ENCODE assay signal across 8 mouse cellular contexts in the genomic region with DNA sequence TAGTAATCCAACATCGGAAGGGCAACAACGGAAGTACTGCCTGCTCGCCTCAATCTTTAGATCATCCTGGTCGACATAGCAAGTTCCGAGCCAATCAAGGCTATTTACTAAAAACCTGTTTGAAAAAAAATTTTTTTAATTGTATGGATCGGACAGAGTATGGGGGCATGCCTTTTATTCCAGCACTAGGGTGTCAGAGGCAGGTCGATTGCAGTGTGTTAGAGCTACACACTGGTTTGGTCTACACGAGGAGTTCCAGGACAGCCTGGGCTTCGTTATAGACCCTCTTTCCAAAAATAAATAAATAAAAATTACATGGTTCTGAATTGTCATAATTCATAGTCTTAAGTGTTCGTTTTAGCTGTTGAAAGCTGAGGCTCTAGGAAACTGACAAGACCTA. TPM values are rescaled to one million over a fixed set of nuclear protein-coding genes. Genes with fewer than 3 reads are reported as not detected.
DNase-seq lines count a peak whose midpoint lies in the region; ATAC-seq and TF ChIP-seq lines count a peak whose summit lies in the region.

No protein-coding gene starts in this region.

- H3K9ac ChIP-seq in heart, postnatal 0 days (replicated peaks; ENCODE audit: low read depth, low read length), result peak overlapping the region; percentile 93
- H3K9ac ChIP-seq in MEL (ENCODE audit: control insufficient read depth, low read depth, low read length, poor library complexity, severe bottlenecking), result peak overlapping the region; percentile 76
- H3K9ac ChIP-seq in forebrain, postnatal 0 days, result peak overlapping the region; percentile 70

- H3K9me3 ChIP-seq in heart, postnatal 0 days (replicated peaks; ENCODE audit: control insufficient read depth, low read length), result no peaks in the 10 kb centered on the region
- H3K9me3 ChIP-seq in MEL (replicated peaks; ENCODE audit: insufficient read depth, low read length), result no peaks in the 10 kb centered on the region
- H3K9me3 ChIP-seq in forebrain, postnatal 0 days (ENCODE audit: low read length), result no peaks in the 10 kb centered on the region
- no peaks in the 10 kb centered on the region for H3K9me3 ChIP-seq in midbrain, embryonic 10.5 days (replicated peaks)

- WGBS in heart, postnatal 0 days, result 6% methylated on average over 10 of the region's 10 CpGs
- WGBS in forebrain, postnatal 0 days, result 10% methylated on average over 10 of the region's 10 CpGs
- WGBS in midbrain, embryonic 10.5 days, result 18% methylated on average over 10 of the region's 10 CpGs

- no peak for TF ChIP-seq RAD21 in MEL (IDR thresholded peaks at IDR 0.05; ENCODE audit: low read depth, low read length)

- no peak for DNase-seq in heart, postnatal 0 days (ENCODE audit: low spot score)
- DNase-seq in heart, adult 9 months (ENCODE audit: low spot score in 2 of 2), result no peak
- no peak for DNase-seq in MEL (ENCODE audit: low read depth, low spot score)
- DNase-seq in forebrain, postnatal 0 days, result no peak
- DNase-seq in midbrain, embryonic 10.5 days (ENCODE audit: low spot score), result no peak
- DNase-seq in urinary bladder, postnatal 10 days (ENCODE audit: low spot score), result no peak
- DNase-seq in right cerebral cortex, adult 18-20 months, result no peak

- no peak for TF ChIP-seq CTCF in heart, postnatal 0 days (IDR thresholded peaks at IDR 0.05; ENCODE audit: low read depth)
- TF ChIP-seq CTCF in MEL (IDR thresholded peaks at IDR 0.05 in 2 of 3, conservative IDR thresholded peaks at IDR 0.05 in 1 of 3; ENCODE audit: control insufficient read depth in 1 of 3, insufficient read depth in 1 of 3, low read depth in 2 of 3, low read length in 3 of 3, poor library complexity in 1 of 3, severe bottlenecking in 1 of 3), result no peak
- TF ChIP-seq CTCF in forebrain, postnatal 0 days (IDR thresholded peaks at IDR 0.05; ENCODE audit: low read depth), result no peak

- TF ChIP-seq EP300 in heart, postnatal 0 days (IDR thresholded peaks at IDR 0.05; ENCODE audit: low read depth), result no peak
- TF ChIP-seq EP300 in MEL (IDR thresholded peaks at IDR 0.05; ENCODE audit: low read depth in 1 of 2, low read length in 2 of 2), result no peak

- peak overlapping the region; percentile 87 for H3K4me3 ChIP-seq in heart, postnatal 0 days (ENCODE audit: low read depth, low read length)
- H3K4me3 ChIP-seq in MEL (ENCODE audit: control insufficient read depth in 1 of 2, insufficient read depth in 1 of 2, low read depth in 2 of 2, low read length in 2 of 2), result peak overlapping the region; percentile 65 to 86
- H3K4me3 ChIP-seq in forebrain, postnatal 0 days (ENCODE audit: low read depth, low read length), result peak overlapping the region; percentile 56
- peak overlapping the region; percentile 92 for H3K4me3 ChIP-seq in midbrain, embryonic 10.5 days

- H3K4me1 ChIP-seq in heart, postnatal 0 days (ENCODE audit: control insufficient read depth, insufficient read depth), result peaks cover 13% of the 10 kb centered on the region
- H3K4me1 ChIP-seq in MEL (ENCODE audit: control insufficient read depth in 1 of 2, insufficient read depth in 2 of 2, low read length in 2 of 2), result peaks cover 5 to 8% of the 10 kb centered on the region in 2 experiments; a peak in 3 of 4 replicates
- H3K4me1 ChIP-seq in forebrain, postnatal 0 days (ENCODE audit: insufficient read depth), result peaks cover 7% of the 10 kb centered on the region
- H3K4me1 ChIP-seq in midbrain, embryonic 10.5 days, result peaks cover 22% of the 10 kb centered on the region

- peak overlapping the region; percentile 95 for H3K4me2 ChIP-seq in heart, postnatal 0 days (ENCODE audit: low read depth, low read length)
- peak overlapping the region; percentile 77 for H3K4me2 ChIP-seq in forebrain, postnatal 0 days (ENCODE audit: low read depth)

- H3K27me3 ChIP-seq in heart, postnatal 0 days (ENCODE audit: control insufficient read depth, insufficient read depth, low read length), result no peaks in the 10 kb centered on the region
- H3K27me3 ChIP-seq in MEL (ENCODE audit: control insufficient read depth in 1 of 2, insufficient read depth in 2 of 2, low read length in 2 of 2), result no peaks in the 10 kb centered on the region
- H3K27me3 ChIP-seq in forebrain, postnatal 0 days (ENCODE audit: insufficient read depth, low read length), result no peaks in the 10 kb centered on the region
- no peaks in the 10 kb centered on the region for H3K27me3 ChIP-seq in midbrain, embryonic 10.5 days (ENCODE audit: low read depth, poor library complexity, severe bottlenecking)

- peaks cover 25% of the 10 kb centered on the region for H3K79me2 ChIP-seq in MEL (ENCODE audit: control insufficient read depth, insufficient read depth, low read length, poor library complexity)

- H3K36me3 ChIP-seq in heart, postnatal 0 days (replicated peaks; ENCODE audit: control insufficient read depth, insufficient read depth, low read length), result 0 out of 2 replicates have a peak, but pooled peaks cover 4% of the 10 kb centered on the region
- H3K36me3 ChIP-seq in MEL (ENCODE audit: control insufficient read depth in 1 of 2, insufficient read depth in 2 of 2, low read length in 2 of 2), result peaks cover 4 to 21% of the 10 kb centered on the region in 2 experiments; a peak in 3 of 4 replicates
- no peaks in the 10 kb centered on the region for H3K36me3 ChIP-seq in forebrain, postnatal 0 days (ENCODE audit: insufficient read depth)
- peaks cover 10% of the 10 kb centered on the region for H3K36me3 ChIP-seq in midbrain, embryonic 10.5 days

- ATAC-seq in heart, postnatal 0 days (ENCODE audit: insufficient read depth, low read depth), result no peak
- 0 out of 2 replicates have a peak, but pooled peaks have one; percentile 3 for ATAC-seq in forebrain, postnatal 0 days
- ATAC-seq in megakaryocyte progenitor cell, adult 5-6 weeks (replicated peaks; ENCODE audit: poor library complexity), result no peak

- peak overlapping the region; percentile 99; the same call in 1 of the 2 replicates for H3K27ac ChIP-seq in heart, postnatal 0 days (ENCODE audit: low read depth)
- peak overlapping the region; percentile 97 for H3K27ac ChIP-seq in MEL (ENCODE audit: control insufficient read depth, low read depth, low read length)
- H3K27ac ChIP-seq in forebrain, postnatal 0 days (ENCODE audit: low read depth, low read length), result peak overlapping the region; percentile 97
- H3K27ac ChIP-seq in midbrain, embryonic 10.5 days (replicated peaks), result peak overlapping the region; percentile 98

- TF ChIP-seq POLR2A in MEL (IDR thresholded peaks at IDR 0.05; ENCODE audit: control insufficient read depth in 1 of 2, insufficient read depth in 1 of 2, low read depth in 1 of 2, low read length in 2 of 2, poor library complexity in 1 of 2), result no peak

TF ChIP-seq in MEL, 35 proteins besides CTCF, POLR2A, EP300 and RAD21:
- TF ChIP-seq E2F4 (IDR thresholded peaks at IDR 0.05; ENCODE audit: borderline replicate concordance, low read depth, low read length), result no peak
- TF ChIP-seq RCOR1 (IDR thresholded peaks at IDR 0.05; ENCODE audit: low read depth, low read length), result no peak
- TF ChIP-seq TBP (IDR thresholded peaks at IDR 0.05; ENCODE audit: low read depth, low read length), result no peak
- no peak; the same call in 1 of the 2 replicates for TF ChIP-seq ZNF384 (IDR thresholded peaks at IDR 0.05; ENCODE audit: low read depth, low read length)
- TF ChIP-seq ELF1 (IDR thresholded peaks at IDR 0.05; ENCODE audit: low read depth, low read length), result peak; percentile 47
- no peak for TF ChIP-seq ZC3H11A (IDR thresholded peaks at IDR 0.05; ENCODE audit: low read depth, low read length)
- peak; percentile 44; the same call in 1 of the 2 replicates for TF ChIP-seq MXI1 (IDR thresholded peaks at IDR 0.05; ENCODE audit: low read depth, low read length)
- TF ChIP-seq JUND (IDR thresholded peaks at IDR 0.05; ENCODE audit: low read depth, low read length), result no peak
- no peak for TF ChIP-seq BHLHE40 (IDR thresholded peaks at IDR 0.05; ENCODE audit: borderline replicate concordance, low read depth, low read length)
- TF ChIP-seq TAL1 (IDR thresholded peaks at IDR 0.05; ENCODE audit: low read length), result no peak
TF ChIP-seq in MEL: peak in this region for 2.

RNA-seq across cellular contexts. Expression of gene Eed, which starts 0.8 kb away (rescaled TPM):
- total RNA-seq in heart, postnatal 0 days (2014; rRNA removed; ENCODE audit: low replicate concordance), result 16.5 and 38.1 TPM in 2 replicates
- 26.7 and 27.9 TPM in 2 replicates for polyA plus RNA-seq in heart, postnatal 0 days (2015; fragmentation: Nextera tagmentation; extraction: Ambion mirVana)
- total RNA-seq in MEL (2012; rRNA removed), result 94.3 and 98.1 TPM in 2 replicates
- 100 to 1,000 TPM; 166 to 668 TPM for polyA plus RNA-seq in MEL (2012; ENCODE audit: insufficient read depth in 1 of 2, insufficient read length in 2 of 2, low read depth in 1 of 2, low replicate concordance in 2 of 2, missing spikeins in 1 of 2)
- total RNA-seq in forebrain, postnatal 0 days (2014; rRNA removed), result 22.2 and 28.5 TPM in 2 replicates
- 18.1 and 20.7 TPM in 2 replicates for polyA plus RNA-seq in forebrain, postnatal 0 days (2015; fragmentation: Nextera tagmentation; extraction: Ambion mirVana)
- 71.6 and 86.7 TPM in 2 replicates for polyA plus RNA-seq in midbrain, embryonic 10.5 days (2016; fragmentation: Nextera tagmentation; extraction: Ambion mirVana)
- 133 and 143 TPM in 2 replicates for total RNA-seq in megakaryocyte progenitor cell, adult 5-6 weeks (2015)
- total RNA-seq in megakaryocyte progenitor cell, adult 5-6 weeks (2017), result 116 and 143 TPM in 2 replicates

RNA-seq across cellular contexts. Expression of gene Hikeshi, which starts 40.6 kb away (rescaled TPM):
- 22.6 and 120 TPM in 2 replicates for total RNA-seq in heart, postnatal 0 days (2014; rRNA removed; ENCODE audit: low replicate concordance)
- polyA plus RNA-seq in heart, postnatal 0 days (2015; fragmentation: Nextera tagmentation; extraction: Ambion mirVana), result 90.9 and 103 TPM in 2 replicates
- total RNA-seq in MEL (2012; rRNA removed), result 61.4 and 83.0 TPM in 2 replicates
- 100 to 1,000 TPM in 1 of 2 experiments, not detected in 1; 123 TPM for polyA plus RNA-seq in MEL (2012; ENCODE audit: insufficient read depth in 1 of 2, insufficient read length in 2 of 2, low read depth in 1 of 2, low replicate concordance in 2 of 2, missing spikeins in 1 of 2)
- total RNA-seq in forebrain, postnatal 0 days (2014; rRNA removed), result 80.0 and 89.2 TPM in 2 replicates
- polyA plus RNA-seq in forebrain, postnatal 0 days (2015; fragmentation: Nextera tagmentation; extraction: Ambion mirVana), result 163 and 173 TPM in 2 replicates
- polyA plus RNA-seq in midbrain, embryonic 10.5 days (2016; fragmentation: Nextera tagmentation; extraction: Ambion mirVana), result 143 and 171 TPM in 2 replicates
- total RNA-seq in megakaryocyte progenitor cell, adult 5-6 weeks (2015), result 96.3 and 97.2 TPM in 2 replicates
- total RNA-seq in megakaryocyte progenitor cell, adult 5-6 weeks (2017), result 90.6 and 101 TPM in 2 replicates
